Mouse (Mus musculus) ES-Bruce4 (cell line): ENCODE measurements at regions not wholly inside any gene's neighbourhood (a gene's known extent, or its start where the extent isn't known, plus 50 kb on each side); places are given as distances from the start of the nearest gene placed in this dataset.
"Not testable (repeated sequence)": the region's sequence is repeated elsewhere in the genome, so short reads cannot be mapped to it uniquely, and the experiment has no call there.

Experiments used
- CTCF ChIP-seq: IDR thresholded peaks from one replicate; pipeline ENCODE4 v1.8.1; 2011; ENCODE audit warnings: low read depth, low read length
- EP300 ChIP-seq: IDR thresholded peaks from 2 replicates; pipeline ENCODE4 v1.6.1; 2011; ENCODE audit warnings: low read depth, low read length; ENCODE audit not compliant: insufficient read depth

GRCm38 (mm10) chr7:70239059-70239458 is 127.5 kb downstream of the Nr2f2 start:
- TF ChIP-seq EP300, CTCF: not testable (repeated sequence)
